Mouse (Mus musculus): ENCODE results near the gene Clock.

DNA sequence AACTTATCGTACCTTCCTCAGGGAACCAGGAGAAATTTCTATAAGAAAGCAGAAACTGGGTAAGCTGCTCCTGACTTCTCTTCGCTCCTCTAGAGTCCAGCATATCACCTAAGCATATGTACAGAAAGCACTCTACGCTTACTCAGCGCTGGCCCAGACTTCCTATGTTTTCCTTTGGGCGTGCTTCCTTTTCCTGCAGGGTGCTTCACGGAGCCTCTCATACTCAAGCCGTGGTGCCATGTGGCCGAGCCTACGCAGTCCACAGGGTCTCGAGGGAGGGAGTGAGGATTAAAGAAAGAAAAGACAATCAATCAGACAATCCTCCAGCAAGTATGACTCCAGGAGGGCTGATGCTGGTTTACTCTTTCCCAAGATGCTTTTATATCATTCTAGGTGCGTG, 127.8 kb downstream of the Clock start:
- TF ChIP-seq TAL1 (IDR thresholded peaks at IDR 0.05; ENCODE audit: low read length) (no peak), GATA1 (IDR thresholded peaks at IDR 0.05; ENCODE audit: low read length) (no peak)

Data from erythroblast, embryonic 14.5 days (primary cell).